8 mouse cellular contexts compared by ENCODE assay signal in genomic region chr1:135347498-135348169, GRCm38 (mm10). TPM values are rescaled to one million over a fixed set of nuclear protein-coding genes. Genes with fewer than 3 reads are reported as not detected.
A peak's percentile ranks its signal among the peaks of the same experiment; 100 is the strongest.
DNase-seq lines count a peak whose midpoint lies in the region; ATAC-seq and TF ChIP-seq lines count a peak whose summit lies in the region.

No protein-coding gene starts in this region.

- peak; percentile 36 for DNase-seq in kidney, adult 2 months
- DNase-seq in NIH3T3 (ENCODE audit: low read depth): peak; percentile 91
- peak; percentile 98 for DNase-seq in heart, adult 11 months
- no peak for DNase-seq in thymus, postnatal 10 days (ENCODE audit: low spot score in 2 of 2)
- DNase-seq in liver: no peak

- 72% methylated on average over 4 of the region's 4 CpGs for whole genome bisulfite sequencing in kidney, adult 2 months
- 52% methylated on average over 4 of the region's 4 CpGs for WGBS in kidney, embryonic 15.5 days
- WGBS in lung, embryonic 15.5 days: 32% methylated on average over 4 of the region's 4 CpGs

- H3K9me3 ChIP-seq in kidney, embryonic 15.5 days (replicated peaks): no peaks in the 10 kb centered on the region
- no peaks in the 10 kb centered on the region for H3K9me3 ChIP-seq in lung, embryonic 15.5 days

- no peak for TF ChIP-seq CTCF in kidney, adult 2 months (conservative IDR thresholded peaks at IDR 0.05; ENCODE audit: insufficient read depth, insufficient read length, low read depth, low read length)

- H3K4me1 ChIP-seq in kidney, adult 2 months (ENCODE audit: control insufficient read depth, insufficient read depth, low read length): no peaks in the 10 kb centered on the region
- H3K4me1 ChIP-seq in kidney, embryonic 15.5 days: peaks cover 8% of the 10 kb centered on the region; the same call in 1 of the 2 replicates
- peaks cover 17% of the 10 kb centered on the region for H3K4me1 ChIP-seq in lung, embryonic 15.5 days

- H3K27me3 ChIP-seq in kidney, adult 2 months (replicated peaks; ENCODE audit: control insufficient read depth, insufficient read depth, low read length): no peaks in the 10 kb centered on the region; the same call in 1 of the 2 replicates
- no peaks in the 10 kb centered on the region for H3K27me3 ChIP-seq in kidney, embryonic 15.5 days
- no peaks in the 10 kb centered on the region for H3K27me3 ChIP-seq in lung, embryonic 15.5 days

- no peak overlapping the region for H3K4me3 ChIP-seq in kidney, adult 2 months (ENCODE audit: insufficient read depth, low read depth, low read length)
- H3K4me3 ChIP-seq in kidney, embryonic 15.5 days (replicated peaks): no peak overlapping the region
- H3K4me3 ChIP-seq in lung, embryonic 15.5 days: no peak overlapping the region

- no peaks in the 10 kb centered on the region for H3K36me3 ChIP-seq in kidney, adult 2 months (ENCODE audit: control insufficient read depth, insufficient read depth, low read length)
- H3K36me3 ChIP-seq in kidney, embryonic 15.5 days: no peaks in the 10 kb centered on the region
- H3K36me3 ChIP-seq in lung, embryonic 15.5 days: no peaks in the 10 kb centered on the region

- 0 out of 2 replicates have a peak overlapping the region, but pooled peaks have one; percentile 20 for H3K27ac ChIP-seq in kidney, adult 2 months (ENCODE audit: insufficient read depth, low read depth, low read length)
- no peak overlapping the region for H3K27ac ChIP-seq in kidney, embryonic 15.5 days
- H3K27ac ChIP-seq in lung, embryonic 15.5 days: peak overlapping the region; percentile 82

- H3K4me2 ChIP-seq in kidney, embryonic 15.5 days: no peak overlapping the region
- H3K4me2 ChIP-seq in lung, embryonic 15.5 days: no peak overlapping the region; the same call in 1 of the 2 replicates

- ATAC-seq in kidney, embryonic 15.5 days (replicated peaks; ENCODE audit: low FRiP score): no peak
- peak; percentile 59 for ATAC-seq in lung, embryonic 15.5 days (ENCODE audit: borderline replicate concordance, extremely low read depth, low FRiP score, low TSS enrichment)
- ATAC-seq in inflammation-experienced regulatory T-cells, adult 6 months: no peak

- no peak overlapping the region for H3K9ac ChIP-seq in kidney, embryonic 15.5 days
- no peak overlapping the region for H3K9ac ChIP-seq in lung, embryonic 15.5 days

- TF ChIP-seq POLR2A in kidney, adult 2 months (IDR thresholded peaks at IDR 0.05; ENCODE audit: low read depth, low read length): no peak

RNA-seq across cellular contexts. Expression of gene Lmod1, which starts 23.0 kb away (rescaled TPM):
- polyA plus RNA-seq in kidney, adult 2 months (2012; rRNA removed): 2.6 and 3.8 TPM in 2 replicates
- 0.95 and 3.4 TPM in 2 replicates for polyA plus RNA-seq in kidney, embryonic 15.5 days (2015; fragmentation: Nextera tagmentation; extraction: Ambion mirVana)
- 4.5 and 4.7 TPM in 2 replicates for polyA plus RNA-seq in lung, embryonic 15.5 days (2015; fragmentation: Nextera tagmentation; extraction: Ambion mirVana)
- polyA plus RNA-seq in inflammation-experienced regulatory T-cells, adult 6 months (2017; shearing (Covaris generic)): not detected

RNA-seq across cellular contexts. Expression of gene Shisa4, which starts 27.4 kb away (rescaled TPM):
- 21.1 and 22.6 TPM in 2 replicates for polyA plus RNA-seq in kidney, adult 2 months (2012; rRNA removed)
- polyA plus RNA-seq in kidney, embryonic 15.5 days (2015; fragmentation: Nextera tagmentation; extraction: Ambion mirVana): 43.5 and 48.3 TPM in 2 replicates
- 35.2 and 39.1 TPM in 2 replicates for polyA plus RNA-seq in lung, embryonic 15.5 days (2015; fragmentation: Nextera tagmentation; extraction: Ambion mirVana)
- not detected for polyA plus RNA-seq in inflammation-experienced regulatory T-cells, adult 6 months (2017; shearing (Covaris generic))

RNA-seq across cellular contexts. Expression of gene Timm17a, which starts 34.1 kb away (rescaled TPM):
- 122 and 134 TPM in 2 replicates for polyA plus RNA-seq in kidney, adult 2 months (2012; rRNA removed)
- polyA plus RNA-seq in kidney, embryonic 15.5 days (2015; fragmentation: Nextera tagmentation; extraction: Ambion mirVana): 210 and 234 TPM in 2 replicates
- 186 and 192 TPM in 2 replicates for polyA plus RNA-seq in lung, embryonic 15.5 days (2015; fragmentation: Nextera tagmentation; extraction: Ambion mirVana)
- polyA plus RNA-seq in inflammation-experienced regulatory T-cells, adult 6 months (2017; shearing (Covaris generic)): 100 to 1,000 TPM; 198 to 209 (median 201) TPM

Comparison
In these comparisons a context has a peak if more than half of its experiments do, and no peak if none do; other contexts are left out.
1. DNase-seq: peak in kidney, adult 2 months (single experiment), NIH3T3 (single experiment) and heart, adult 11 months (single experiment); none in thymus, postnatal 10 days (0 of 2) and liver (single experiment).
2. RNA of gene Shisa4, which starts 27.4 kb away (polyA plus RNA-seq): 43.5 to 48.3 TPM in kidney, embryonic 15.5 days, 35.2 to 39.1 TPM in lung, embryonic 15.5 days and 21.1 to 22.6 TPM in kidney, adult 2 months; not detected in inflammation-experienced regulatory T-cells, adult 6 months; every median in the first group is over 10 times any median in the second.